Mouse (Mus musculus) adrenal gland, postnatal 36 days (tissue): ENCODE measurements around the gene Gm4881. TPM values are rescaled to one million over a fixed set of nuclear protein-coding genes. Genes with fewer than 3 reads are reported as not detected.

Experiments
- DNase-seq, 2 experiments: peaks; one replicate each; pipeline ENCODE4 v3.0.0; 2021; ENCODE audit warnings: mixed read lengths in 1 of 2
- total RNA-seq, 2 experiments: library from RNA; stranded (reverse); gene quantifications; 2 replicates each; pipeline ENCODE4 v1.2.3; 2021

The Gm4881 gene
- total RNA-seq, 2 experiments from 2014 or later, result not detected

DNA sequence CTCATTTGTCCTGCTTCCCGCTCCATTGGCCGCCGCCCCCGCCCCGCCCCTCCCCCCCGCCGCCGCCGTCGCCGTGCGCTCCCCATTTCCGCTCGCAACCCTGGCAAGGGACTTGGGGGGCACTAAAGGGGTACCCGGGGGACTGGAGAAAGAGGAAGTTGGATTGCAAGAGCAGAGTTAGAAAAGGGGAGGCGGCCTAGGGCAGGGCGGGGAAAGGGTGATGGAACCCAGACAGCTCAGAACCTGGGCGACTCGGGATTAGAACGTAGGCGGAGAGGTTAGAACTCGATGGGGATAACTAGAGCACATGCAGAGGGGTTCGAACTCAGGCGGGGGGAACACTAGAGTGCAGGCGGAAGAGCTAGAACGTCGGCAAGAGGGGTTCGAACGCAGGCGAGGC, 10.2 kb upstream of the Gm4881 start:
- no peak for DNase-seq

- DNase-seq, result no peak
Measured at GRCm38 (mm10) chr7:24953966-24954365, 9.7 kb upstream of the Gm4881 start.

DNA sequence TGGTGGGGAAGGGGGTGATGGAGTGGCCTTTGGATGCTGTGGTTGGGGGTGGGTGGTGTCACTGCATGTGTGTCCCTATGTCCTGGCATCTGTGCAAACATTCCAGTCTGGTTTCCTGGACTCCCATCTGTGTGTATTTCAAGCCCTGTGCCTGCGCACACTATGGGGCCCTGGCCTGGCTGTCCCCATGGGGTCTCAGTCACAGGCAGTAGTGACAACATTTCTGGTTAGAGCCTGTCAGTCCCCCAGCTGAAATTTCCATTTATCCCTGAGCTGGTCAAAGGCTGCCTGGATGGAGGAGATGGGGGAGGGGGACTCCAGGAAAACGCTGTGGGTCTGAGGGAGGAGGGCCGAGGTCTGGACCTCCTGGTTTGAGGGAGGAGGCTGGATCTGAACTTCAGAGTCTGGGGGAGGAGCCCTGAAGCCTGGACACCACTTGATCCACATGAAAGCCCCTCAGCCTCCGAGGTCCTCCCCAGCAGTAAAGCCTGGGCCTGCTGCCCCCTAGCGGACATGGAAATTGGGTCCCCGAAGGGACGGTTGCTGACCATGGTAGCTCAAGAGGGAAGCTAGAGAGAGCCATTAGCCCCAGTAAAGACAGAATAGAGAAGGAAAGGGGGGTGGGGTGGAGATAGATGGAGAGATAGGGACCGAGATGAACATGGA, 5.8 kb upstream of the Gm4881 start:
- peak; percentile 74 to 84 for DNase-seq

GRCm38 (mm10) chr7:24948774-24949173, 4.5 kb upstream of the Gm4881 start:
- DNase-seq, result no peak

DNA sequence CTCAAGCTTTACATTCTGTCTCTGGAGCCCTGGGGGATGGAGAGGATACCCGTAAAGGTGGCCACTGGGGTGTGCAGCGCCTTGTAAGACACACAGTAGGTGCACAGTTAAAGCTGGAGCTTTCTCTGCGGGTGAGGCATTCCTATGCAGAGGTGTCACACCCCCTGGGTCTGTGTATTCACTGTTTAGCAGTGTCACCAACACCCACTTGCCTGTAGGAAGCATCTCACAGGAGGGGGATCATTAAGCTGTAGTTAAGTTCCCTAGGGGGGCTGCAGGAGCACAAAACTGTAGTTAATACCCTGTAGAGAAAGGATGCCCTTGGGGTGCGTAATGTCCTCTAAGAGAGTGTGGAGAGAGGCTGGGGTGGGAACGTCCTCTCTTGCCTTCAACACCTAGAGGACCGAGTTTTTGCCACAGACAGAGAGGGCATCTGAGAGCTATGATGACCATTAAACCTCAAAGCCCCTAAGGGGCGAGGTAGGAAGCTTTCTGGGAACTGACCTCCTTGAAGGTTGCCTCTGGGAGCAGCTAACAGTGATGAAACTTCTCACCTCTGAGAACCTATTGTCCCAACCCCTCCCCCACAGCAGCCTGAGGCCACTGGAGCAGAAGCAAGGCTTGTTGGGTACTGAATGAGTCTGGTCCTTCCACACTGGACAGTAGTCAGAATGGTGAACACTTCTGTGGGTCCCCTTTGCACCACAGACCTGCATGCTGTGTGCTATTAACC, 3.2 kb upstream of the Gm4881 start:
- DNase-seq, result no peak

- DNase-seq, result no peak
Measured at GRCm38 (mm10) chr7:24943641-24944040, 653 bp downstream of the Gm4881 start.

DNA sequence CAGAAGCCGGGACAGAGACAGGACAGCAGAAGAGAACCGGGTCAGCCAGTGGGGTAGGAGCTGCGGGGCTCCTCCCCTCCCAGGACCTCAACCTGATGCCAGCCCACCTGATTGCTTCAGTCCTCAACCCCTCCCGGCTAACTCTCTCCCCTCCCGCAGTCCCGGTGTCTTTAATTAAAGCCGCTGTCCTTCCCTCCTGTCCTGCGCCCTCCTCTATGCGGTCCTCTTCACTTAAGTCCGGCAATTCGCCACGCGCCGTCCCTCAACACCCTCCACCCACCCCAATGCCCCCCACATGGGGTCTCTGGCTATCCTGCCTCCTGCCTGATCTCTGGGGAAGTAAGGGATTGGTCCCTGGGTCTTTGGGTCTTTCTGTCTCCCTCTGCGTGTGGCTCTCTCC, 12.6 kb downstream of the Gm4881 start:
- no peak for DNase-seq

DNA sequence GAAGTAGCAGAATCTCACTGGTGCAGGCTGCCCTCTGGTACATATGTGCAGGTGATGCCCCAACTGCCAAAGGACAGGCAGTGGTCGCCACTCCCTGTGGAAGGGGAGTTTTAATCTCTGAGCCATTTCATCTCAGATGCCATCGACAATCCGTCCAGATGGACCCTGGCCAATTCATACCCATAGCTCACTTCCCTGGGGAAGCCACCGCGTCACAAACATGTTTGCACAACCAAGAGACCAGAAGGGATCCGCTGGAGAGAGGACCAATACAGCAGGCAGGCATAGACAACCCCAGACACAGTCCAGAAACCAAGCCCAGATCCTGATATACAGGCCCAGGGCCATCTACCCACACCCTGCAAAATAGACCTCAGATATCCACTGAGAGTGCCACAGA, 13.8 kb downstream of the Gm4881 start:
- no peak for DNase-seq

DNA sequence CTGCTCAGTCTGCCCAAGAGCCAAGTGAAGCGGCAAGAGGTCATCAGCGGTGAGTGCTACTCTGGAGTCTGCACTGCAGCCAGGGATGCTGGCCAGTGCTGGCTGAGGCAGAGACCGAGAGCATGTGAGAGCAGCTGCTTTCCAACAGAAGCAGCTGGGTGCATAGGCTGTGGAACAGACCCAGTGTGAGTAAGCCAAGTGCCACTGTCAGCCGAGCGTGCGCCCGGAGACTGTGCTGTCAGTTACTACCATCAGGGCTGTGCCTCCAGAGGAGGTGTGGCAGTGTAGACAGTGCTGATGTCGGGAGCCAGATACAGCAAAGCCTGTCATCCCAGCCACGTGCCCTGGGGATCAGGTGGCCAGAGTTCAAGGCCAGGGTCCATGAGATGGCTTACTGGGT, 24.6 kb downstream of the Gm4881 start:
- no peak for DNase-seq

GRCm38 (mm10) chr7:24918763-24919323, 25.5 kb downstream of the Gm4881 start:
- peak in 1 of 2 experiments; percentile 30 for DNase-seq

DNA sequence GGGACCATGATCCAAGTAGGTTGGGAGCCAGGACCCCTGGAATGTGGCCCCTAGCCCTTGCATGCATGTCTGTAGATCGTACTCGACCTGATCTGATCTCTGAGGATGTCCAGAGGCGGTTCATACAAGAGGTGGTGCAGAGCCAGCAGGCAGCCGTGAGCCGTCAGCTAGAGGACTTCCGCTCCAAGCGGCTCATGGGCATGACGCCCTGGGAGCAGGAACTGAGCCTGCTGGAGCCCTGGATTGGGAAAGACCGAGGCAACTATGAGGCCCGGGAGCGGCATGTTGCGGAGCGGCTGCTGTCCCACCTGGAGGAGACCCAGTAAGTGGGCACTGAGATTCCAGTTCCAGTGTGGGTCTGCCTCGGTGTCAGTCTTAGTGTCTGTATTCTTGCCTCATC, 31.8 kb downstream of the Gm4881 start:
- no peak for DNase-seq

GRCm38 (mm10) chr7:24907211-24907748, 37.0 kb downstream of the Gm4881 start:
- DNase-seq, result no peak

DNA sequence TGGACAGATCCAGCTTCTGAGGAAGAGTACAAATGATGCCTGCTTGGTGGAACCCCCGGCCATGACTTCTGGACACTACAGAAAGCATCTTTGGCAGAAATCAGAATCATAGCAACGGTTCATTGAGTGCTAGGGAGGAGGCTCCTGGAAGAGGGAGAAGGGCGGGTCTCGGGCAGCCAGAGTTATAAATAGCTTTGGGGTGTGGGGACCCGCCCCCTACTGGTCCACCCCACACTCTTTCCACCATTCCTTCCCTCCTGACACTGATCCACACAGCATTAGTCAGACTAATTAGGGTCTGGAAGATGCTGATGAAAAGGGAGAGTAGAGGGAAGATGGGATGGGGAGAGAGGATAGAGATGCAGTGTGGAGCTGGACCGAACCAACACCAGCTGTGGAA, 37.7 kb downstream of the Gm4881 start:
- DNase-seq, result no peak

GRCm38 (mm10) chr7:24904936-24905335, 39.4 kb downstream of the Gm4881 start:
- DNase-seq, result peak; percentile 68 to 69

- peak; percentile 98 for DNase-seq
Measured at GRCm38 (mm10) chr7:24904070-24904483, 40.2 kb downstream of the Gm4881 start.

DNA sequence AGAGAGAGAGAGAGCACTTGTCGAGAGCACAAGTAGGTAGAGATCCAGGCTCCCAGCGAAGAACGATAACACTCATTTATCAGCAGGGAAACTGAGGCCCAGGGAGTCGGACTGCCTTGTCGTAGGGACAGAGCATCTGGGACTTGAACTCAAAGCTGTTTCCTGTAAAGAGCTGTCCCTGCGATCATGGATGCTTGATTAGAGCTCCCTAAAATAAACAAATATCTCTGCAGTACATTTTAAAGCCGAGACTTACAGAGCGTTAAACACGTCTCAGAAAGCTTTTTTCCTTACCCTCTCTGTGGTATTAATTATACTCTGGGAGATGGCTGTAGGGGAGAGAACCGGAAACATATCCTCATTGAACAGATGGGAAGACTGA, 40.9 kb downstream of the Gm4881 start:
- no peak for DNase-seq

DNA sequence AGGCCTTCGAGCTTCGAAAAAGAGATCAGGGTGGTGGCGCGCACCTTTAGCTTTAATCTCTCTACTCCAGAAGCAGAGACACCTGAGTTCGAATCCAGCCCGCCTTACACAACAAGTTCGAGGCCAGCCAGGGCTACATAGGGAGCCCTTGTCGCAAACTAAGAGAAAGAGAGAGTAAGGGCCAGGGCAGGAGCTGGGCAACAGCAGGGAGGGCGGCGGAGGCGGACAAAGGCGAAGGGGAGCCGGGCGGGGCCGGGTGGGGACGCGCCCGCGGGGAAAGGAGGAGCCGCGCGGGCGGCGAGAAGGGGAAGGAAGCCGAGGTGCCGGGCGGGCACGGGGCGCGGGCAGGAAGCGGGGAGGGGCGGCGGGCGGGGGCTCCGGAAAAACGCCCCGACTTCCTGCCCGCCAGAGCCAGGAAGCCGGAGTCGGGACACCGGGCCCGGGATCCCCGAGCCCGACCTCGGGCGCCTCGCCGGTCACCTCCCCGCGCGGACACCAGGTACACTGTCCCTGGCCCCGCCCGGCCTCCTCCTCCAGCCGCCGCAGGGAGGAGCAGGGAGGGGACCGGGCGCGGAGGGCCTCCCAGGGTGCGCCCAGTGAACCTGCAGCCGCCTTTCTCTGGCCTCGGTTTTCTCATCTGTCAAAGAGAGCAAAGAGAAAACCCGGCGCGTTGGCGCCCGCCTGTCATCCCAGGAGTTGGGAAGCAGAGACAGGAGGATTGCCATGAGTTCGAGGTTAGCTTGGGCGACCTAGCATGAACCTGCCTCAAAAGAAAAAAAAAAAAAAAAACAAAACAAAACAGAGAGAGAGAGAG, 41.5 kb downstream of the Gm4881 start, which contains the start of gene Arhgef1:
Arhgef1 (plus strand) TSS at position 283 of the 814 bp plus-strand sequence.
- DNase-seq, result peak; percentile 73 to 87

DNA sequence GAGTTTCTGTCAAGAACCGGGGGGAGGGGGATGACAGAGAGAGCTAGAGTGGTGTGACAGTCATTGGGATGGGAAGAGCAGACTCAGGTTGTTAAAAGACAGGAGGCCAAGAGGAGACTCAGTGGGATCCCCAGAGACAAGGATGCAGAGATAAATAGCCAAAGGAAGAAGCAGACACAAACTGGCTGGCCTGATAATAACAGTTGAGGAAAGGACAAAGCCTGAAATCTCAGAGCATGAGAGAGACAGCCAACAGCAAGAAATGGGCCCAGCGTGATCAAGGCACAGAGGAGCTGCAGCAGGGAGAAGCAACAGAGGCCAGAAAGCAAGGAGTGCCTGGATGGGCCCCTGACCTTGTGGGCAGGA, 42.0 kb downstream of the Gm4881 start:
- DNase-seq, result no peak

DNA sequence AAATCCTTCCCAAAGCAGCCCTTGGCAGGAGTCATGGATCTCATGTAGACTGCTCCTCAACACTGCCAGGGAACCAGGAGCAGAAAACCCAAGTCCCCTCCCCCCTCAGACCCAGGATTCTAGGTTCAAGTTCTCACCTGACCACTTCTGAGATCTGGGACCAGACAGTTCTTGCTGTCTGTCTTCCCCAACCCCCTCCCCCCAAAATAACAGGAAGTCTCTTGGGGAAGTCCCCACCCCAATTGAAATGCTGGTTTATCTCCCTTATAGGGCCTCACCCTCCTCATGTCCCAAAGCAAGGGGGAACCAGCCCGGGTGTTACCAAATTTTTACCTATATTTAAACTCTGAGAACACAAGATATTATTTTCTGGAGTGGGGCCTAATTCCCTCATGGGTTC, 42.5 kb downstream of the Gm4881 start:
- DNase-seq, result no peak

- DNase-seq, result no peak
Measured at GRCm38 (mm10) chr7:24901114-24901513, 43.2 kb downstream of the Gm4881 start.

- DNase-seq, result no peak
Measured at GRCm38 (mm10) chr7:24897959-24898358, 46.3 kb downstream of the Gm4881 start.

DNA sequence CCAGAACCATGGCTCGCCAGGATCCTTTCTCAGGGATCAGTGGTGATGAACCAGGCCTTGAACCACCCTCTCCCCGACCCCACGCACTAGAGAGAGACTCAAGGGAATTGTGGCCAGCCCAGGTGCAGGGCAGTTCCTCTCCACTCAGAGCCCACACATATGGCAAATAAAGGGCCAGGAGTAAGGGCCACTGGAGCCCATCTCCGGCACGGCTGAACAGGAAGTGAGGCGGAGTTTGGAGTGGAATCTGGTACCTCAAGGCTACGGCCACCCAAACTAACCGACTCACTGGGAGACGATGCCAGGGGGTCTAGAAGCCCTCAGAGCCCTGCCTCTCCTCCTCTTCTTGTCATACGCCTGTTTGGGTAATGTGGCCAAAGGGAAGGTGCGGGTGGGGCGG, 47.1 kb downstream of the Gm4881 start, which contains the start of gene Cd79a:
Cd79a (plus strand) TSS at position 158 of the 400 bp plus-strand sequence.
- DNase-seq, result no peak
